Mouse (Mus musculus): Measurements from ENCODE around the gene Gpr156.

DNA sequence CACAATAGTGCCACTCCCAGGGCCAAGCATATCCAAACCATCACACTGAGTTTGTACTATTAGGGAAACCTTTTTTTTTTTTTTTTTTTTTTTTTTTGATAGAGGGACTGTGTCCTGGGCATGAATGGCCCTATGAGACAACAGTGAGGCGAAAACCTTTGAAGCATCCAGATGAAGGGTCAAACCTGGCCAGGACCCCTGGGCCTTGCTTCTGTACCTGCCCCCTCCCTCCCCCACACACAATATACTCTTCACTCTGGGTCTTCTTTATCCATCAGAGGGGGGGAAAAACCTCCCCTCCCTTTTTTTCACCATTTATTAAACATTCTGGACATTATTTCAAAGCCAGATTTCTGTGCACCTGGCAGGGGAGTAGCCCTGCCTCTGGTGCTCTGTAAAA is 83.5 kb downstream of the Gpr156 start:
- TF ChIP-seq POLR2A (IDR thresholded peaks at IDR 0.05; ENCODE audit: low read depth, low read length) = no peak
- no peak for TF ChIP-seq CTCF (IDR thresholded peaks at IDR 0.05; ENCODE audit: extremely low read depth, insufficient read length, insufficient replicate concordance, low read depth, low read length)

Data from small intestine, adult 2 months (tissue).